Mouse (Mus musculus): ENCODE data around the gene Jade1.

Gene Jade1

DNA sequence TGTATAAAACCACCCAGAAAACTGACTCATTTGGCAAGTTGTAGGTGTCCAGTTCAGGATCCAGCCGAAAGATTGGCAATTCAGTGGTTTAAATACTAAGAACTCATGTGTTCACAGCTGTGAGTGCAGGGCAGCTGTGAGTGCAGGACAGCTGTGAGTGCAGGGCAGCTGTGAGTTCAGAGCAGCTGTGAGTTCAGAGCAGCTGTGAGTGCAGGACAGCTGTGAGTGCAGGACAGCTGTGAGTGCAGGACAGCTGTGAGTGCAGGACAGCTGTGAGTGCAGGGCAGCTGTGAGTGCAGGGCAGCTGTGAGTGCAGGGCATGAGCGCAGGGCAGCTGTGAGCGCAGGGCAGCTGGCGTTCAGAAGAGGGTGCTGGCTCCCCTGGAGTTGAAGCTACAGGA lies 39.5 kb downstream of the Jade1 start:
- no peak for DNase-seq (ENCODE audit: low read depth in 1 of 2, low spot score in 2 of 2)

DNA sequence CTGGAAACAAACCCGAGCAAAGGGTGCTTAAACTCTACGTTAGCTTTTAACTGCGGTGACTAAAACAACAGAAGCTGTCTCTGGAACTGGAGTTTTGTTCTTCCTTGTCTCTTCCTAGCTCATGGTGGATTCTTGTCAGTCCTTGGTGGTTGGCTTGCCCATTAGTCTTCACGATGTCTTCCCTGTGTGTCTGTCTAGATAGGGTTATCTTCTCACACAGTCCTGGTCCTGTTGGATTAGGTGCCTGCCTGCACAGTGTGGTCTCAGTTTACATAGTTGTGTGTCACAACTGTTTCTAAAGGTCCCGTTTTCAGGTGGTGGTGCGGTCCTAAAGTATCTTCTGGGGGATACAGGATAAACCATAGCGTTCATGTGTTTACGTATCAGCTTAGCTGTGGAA lies 41.5 kb downstream of the Jade1 start:
- no peak for DNase-seq (ENCODE audit: low read depth in 1 of 2, low spot score in 2 of 2)

- no peak for DNase-seq (ENCODE audit: low read depth in 1 of 2, low spot score in 2 of 2)
Measured at GRCm38 (mm10) chr3:41598412-41598811, 42.9 kb downstream of the Jade1 start.

DNA sequence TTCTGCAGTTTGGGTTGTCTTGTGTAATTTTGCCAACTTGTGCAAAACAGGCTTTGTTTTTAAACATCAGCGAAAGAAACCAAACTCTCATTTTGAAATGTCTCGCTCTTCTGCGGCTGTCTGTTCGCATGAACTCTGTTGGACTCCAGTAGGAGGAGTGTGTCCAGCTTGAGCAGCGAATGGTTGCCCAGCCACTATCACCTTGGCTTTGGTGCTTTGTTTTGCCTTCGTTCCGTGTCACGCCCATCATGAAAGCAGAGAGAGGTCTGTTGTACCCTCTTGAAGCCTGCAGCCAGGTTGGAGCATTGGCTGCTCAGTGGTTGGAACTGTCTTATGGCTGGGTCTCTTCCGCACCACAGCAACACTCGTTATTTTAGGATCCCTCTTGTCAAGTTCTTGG lies 43.7 kb downstream of the Jade1 start:
- DNase-seq (ENCODE audit: low read depth in 1 of 2, low spot score in 2 of 2): no peak

- no peak for DNase-seq (ENCODE audit: low read depth in 1 of 2, low spot score in 2 of 2)
Measured at GRCm38 (mm10) chr3:41599806-41600589, 44.5 kb downstream of the Jade1 start.

DNA sequence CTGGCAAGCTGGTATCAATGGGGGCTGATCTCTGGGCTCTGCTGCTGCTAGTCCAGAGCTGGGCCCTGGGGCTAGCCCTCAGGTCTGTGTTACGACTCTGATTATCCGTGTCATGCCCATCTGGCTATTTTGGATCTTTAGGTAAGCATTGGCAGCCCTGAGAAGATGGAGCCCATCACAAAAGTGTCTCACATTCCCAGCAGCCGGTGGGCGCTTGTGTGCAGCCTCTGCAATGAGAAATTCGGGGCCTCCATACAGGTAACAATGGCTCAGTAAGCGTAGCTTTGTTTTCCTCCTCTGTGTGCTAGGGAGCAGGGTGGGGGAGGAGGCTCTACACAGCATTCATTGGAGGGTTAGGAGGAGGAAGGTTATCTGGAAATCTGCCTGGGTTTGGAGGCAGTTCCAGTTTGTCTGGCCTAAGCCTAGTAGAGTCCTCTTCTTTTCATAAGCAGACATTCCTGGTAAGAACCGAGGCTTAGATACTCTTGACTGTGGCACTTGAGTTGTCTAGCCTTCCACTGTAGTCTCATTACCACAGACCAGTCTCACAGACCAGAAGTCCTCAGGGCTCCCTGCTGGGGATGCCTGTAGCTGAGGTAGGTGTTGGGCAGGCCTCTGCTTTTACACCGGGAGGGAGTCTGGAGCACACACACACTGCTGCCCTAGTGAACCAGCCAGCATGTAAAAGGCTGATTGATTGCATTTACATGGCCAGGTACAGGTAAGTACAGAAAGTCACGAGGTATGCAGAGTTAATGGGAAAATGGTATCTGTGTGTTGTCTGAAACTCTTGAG lies 45.9 kb downstream of the Jade1 start:
- no peak for DNase-seq (ENCODE audit: low read depth in 1 of 2, low spot score in 2 of 2)

- no peak for DNase-seq (ENCODE audit: low read depth in 1 of 2, low spot score in 2 of 2)
Measured at GRCm38 (mm10) chr3:41602933-41603332, 47.4 kb downstream of the Jade1 start.

DNA sequence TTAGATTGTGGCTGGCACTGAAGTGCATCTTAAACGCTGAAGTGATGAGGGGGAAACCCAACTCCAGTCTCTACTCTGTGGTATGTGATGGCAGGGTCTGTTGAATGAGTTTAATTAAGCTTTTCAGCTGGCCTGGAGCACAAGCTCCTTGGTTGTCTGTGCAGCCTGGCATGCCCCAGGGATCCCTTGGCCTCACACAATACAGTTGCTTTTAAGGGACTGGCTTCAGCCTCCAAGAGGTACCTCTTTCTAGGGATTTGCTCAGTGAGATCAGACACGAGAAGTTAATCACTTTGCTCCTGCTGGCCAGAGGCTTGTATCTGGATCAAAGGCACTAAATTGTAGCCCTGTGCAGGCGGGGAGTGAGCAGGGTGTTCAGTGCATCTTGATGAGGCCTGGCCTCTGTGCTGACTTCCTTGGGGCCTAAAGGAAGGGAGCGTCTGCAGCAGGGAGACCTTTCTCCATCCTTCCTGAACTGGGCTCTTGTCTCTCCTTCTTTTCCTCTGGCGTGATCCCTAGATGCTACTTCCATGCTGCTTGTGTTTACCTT lies 48.0 kb downstream of the Jade1 start:
- DNase-seq (ENCODE audit: low read depth in 1 of 2, low spot score in 2 of 2): no peak

DNA sequence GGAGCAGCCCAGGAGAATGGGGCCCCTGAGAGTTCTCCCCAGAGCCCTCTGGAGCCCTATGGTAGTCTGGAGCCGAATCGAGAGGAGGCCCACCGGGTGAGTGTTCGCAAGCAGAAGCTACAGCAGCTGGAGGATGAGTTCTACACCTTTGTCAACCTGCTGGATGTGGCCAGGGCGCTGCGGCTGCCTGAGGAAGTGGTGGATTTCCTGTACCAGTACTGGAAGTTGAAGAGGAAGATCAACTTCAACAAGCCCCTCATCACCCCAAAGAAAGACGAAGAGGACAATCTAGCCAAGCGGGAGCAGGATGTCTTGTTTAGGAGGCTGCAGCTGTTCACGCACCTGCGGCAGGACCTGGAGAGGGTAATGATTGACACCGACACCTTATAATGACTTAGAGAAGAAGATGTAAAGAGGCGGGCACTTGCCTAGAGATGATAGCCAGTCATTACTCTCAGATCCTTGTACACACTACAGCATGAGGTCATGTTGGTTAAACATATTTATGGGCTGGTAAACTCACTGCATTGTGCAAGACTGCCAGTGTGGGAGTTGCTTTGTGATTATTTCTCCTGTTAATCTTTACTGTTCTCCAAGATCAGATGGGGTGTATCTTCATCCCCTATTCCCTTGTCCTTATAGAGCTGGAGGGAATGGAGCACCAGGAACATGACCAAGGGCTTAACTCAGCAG lies 49.2 kb downstream of the Jade1 start:
- DNase-seq (ENCODE audit: low read depth in 1 of 2, low spot score in 2 of 2): no peak

- DNase-seq (ENCODE audit: low read depth in 1 of 2, low spot score in 2 of 2): no peak
Measured at GRCm38 (mm10) chr3:41605601-41606329, 50.2 kb downstream of the Jade1 start.

DNA sequence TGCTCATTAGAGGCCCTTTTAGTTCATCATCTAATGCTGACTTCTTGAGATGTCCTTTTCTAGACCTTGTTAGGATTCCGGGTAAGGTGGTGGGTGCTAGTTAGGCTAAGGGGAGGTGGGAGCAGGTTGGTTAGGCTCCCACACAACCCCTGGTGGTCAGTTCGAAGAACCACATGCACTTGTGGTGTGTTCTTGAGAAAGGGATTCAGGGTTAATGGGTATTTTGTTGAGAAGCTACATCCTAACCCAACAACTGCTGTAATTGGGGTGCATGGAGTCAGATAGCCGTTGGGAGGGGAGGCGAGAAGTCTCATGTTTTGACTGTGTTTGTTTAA lies 50.8 kb downstream of the Jade1 start:
- DNase-seq (ENCODE audit: low read depth in 1 of 2, low spot score in 2 of 2): no peak

DNA sequence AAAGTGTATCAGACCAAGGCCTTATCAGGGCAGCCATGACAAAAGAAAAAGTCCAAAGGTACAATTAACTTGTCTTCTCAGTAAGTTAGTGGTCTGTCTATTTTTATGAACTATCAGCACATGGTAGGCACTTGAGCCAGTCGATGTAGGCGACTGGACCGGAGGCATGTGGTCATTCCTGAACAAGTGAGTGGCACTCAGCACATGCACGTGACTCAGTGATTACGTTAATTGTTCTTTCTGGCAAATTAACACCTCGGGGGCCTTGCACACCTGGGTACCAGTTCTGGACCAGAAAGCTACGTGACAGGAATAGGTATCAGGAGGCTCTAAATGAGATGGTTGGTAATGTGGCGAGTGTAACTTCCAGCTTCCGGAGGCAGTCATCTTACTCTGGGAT lies 51.5 kb downstream of the Jade1 start:
- DNase-seq (ENCODE audit: low read depth in 1 of 2, low spot score in 2 of 2): no peak

- no peak for DNase-seq (ENCODE audit: low read depth in 1 of 2, low spot score in 2 of 2)
Measured at GRCm38 (mm10) chr3:41607467-41607866, 51.9 kb downstream of the Jade1 start.

DNA sequence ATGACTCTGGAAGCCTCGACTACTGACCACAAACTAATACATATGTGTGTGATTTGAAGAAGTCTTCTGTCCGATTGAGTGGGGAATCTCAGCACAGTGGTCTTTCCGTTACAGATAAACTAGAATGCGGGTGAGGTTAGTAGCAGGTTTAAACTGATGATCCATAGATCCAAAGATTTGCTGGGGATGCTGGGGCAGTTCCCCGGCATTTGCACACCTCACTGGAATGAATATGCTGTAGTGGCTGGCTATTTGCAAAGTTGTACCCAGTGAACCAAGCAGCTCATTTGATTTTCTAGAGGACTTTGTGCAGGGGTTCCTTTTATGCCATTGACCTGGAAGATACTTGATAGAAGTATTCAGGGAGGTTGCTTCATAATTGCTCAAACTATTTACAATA lies 53.5 kb downstream of the Jade1 start:
- no peak for DNase-seq (ENCODE audit: low read depth in 1 of 2, low spot score in 2 of 2)

- DNase-seq (ENCODE audit: low read depth in 1 of 2, low spot score in 2 of 2): no peak
Measured at GRCm38 (mm10) chr3:41612211-41612610, 56.7 kb downstream of the Jade1 start.

GRCm38 (mm10) chr3:41613706-41614105 lies 58.2 kb downstream of the Jade1 start:
- no peak for DNase-seq (ENCODE audit: low read depth in 1 of 2, low spot score in 2 of 2)

GRCm38 (mm10) chr3:41614230-41614985 lies 58.9 kb downstream of the Jade1 start:
- no peak for DNase-seq (ENCODE audit: low read depth in 1 of 2, low spot score in 2 of 2)

DNA sequence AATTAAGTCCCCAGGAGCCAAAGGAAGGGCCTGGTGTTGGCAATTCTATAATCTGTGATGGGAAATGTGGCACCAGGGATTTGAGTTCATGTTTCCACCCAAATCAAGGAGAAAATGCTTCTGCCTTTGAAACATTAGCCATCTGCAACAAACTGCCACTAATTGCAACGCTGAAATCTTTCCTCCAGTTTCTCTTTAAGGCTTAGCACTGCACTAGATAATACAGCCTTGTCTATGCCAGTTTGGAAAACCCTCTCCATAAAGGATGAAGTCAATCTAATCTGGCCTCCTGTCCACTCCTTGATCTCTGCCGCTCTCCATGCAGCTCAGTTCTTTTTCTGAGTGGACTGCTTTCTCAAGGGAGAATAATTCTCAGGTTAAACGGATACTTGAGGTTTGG lies 62.5 kb downstream of the Jade1 start:
- DNase-seq (ENCODE audit: low read depth in 1 of 2, low spot score in 2 of 2): no peak

DNA sequence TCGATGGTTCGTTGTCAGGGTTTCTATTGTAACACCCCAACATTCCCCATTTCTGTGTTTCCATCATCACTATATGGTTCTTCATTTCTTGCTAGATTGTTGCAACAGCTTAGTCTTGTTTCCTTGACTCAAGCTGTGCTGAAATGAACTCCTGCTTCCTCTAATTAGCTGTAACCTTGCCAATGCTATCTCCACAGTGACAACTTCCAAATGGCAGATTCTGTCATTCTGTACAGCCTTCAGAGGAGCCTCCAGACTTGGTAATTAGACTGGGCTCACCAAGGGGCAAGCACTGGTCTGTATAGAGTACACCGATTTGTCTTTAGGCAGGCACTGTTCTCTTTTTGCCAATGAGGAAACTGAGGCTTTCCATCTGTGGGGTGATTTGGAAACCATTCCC lies 63.0 kb downstream of the Jade1 start:
- no peak for DNase-seq (ENCODE audit: low read depth in 1 of 2, low spot score in 2 of 2)

GRCm38 (mm10) chr3:41620971-41621370 lies 65.4 kb downstream of the Jade1 start:
- DNase-seq (ENCODE audit: low read depth in 1 of 2, low spot score in 2 of 2): no peak

All from monocyte, adult 2 months (primary cell).